Mouse (Mus musculus) liver, embryonic 12.5 days (tissue): ENCODE results near the gene Fcgr1. TPM values are rescaled to one million over a fixed set of nuclear protein-coding genes. Genes with fewer than 3 reads are reported as not detected.
"Not testable (repeated sequence)": the region's sequence is repeated elsewhere in the genome, so short reads cannot be mapped to it uniquely, and the experiment has no call there.

Experiments used
- ATAC-seq: fragments of 200-750 bp; cut with Nextera tagmentation; 2 replicates; pipeline ENCODE4 v1.8.0; 2017; ENCODE audit warnings: moderate number of reproducible peaks, mild to moderate bottlenecking, moderate library complexity
- H3K27ac ChIP-seq: fragments of 300-500 bp; sonication (generic); 2 replicates; pipeline ENCODE4 v1.5.1; 2016; ENCODE audit warnings: mild to moderate bottlenecking
- H3K27me3 ChIP-seq: fragments of 300-500 bp; sonication (generic); replicated peaks from 2 replicates; pipeline ENCODE4 v1.6.1; 2016; ENCODE audit warnings: mild to moderate bottlenecking, moderate library complexity
- H3K36me3 ChIP-seq: fragments of 300-500 bp; sonication (generic); 2 replicates; pipeline ENCODE4 v1.6.1; 2016; ENCODE audit warnings: mild to moderate bottlenecking, moderate library complexity
- H3K4me1 ChIP-seq: fragments of 300-500 bp; sonication (generic); 2 replicates; pipeline ENCODE4 v1.6.1; 2016
- H3K4me2 ChIP-seq: fragments of 300-500 bp; sonication (generic); 2 replicates; pipeline ENCODE4 v1.6.1; 2016; ENCODE audit warnings: mild to moderate bottlenecking, moderate library complexity
- H3K4me3 ChIP-seq: fragments of 300-500 bp; sonication (generic); 2 replicates; pipeline ENCODE4 v1.5.1; 2016; ENCODE audit warnings: mild to moderate bottlenecking, moderate library complexity
- H3K9ac ChIP-seq: fragments of 300-500 bp; sonication (generic); 2 replicates; pipeline ENCODE4 v1.6.1; 2016; ENCODE audit warnings: mild to moderate bottlenecking, moderate library complexity
- H3K9me3 ChIP-seq: fragments of 300-500 bp; sonication (generic); replicated peaks from 2 replicates; pipeline ENCODE4 v1.6.1; 2016; ENCODE audit warnings: mild to moderate bottlenecking, moderate library complexity
- WGBS: fragments of 180-500 bp; shearing (Covaris S2); methylation state at CpG from one replicate; pipeline ENCODE4 v1.1.7; 2016; ENCODE audit not compliant: insufficient replicate concordance; 5-methylcytosine and 5-hydroxymethylcytosine counted together
- polyA plus RNA-seq: library from polyadenylated mRNA; unstranded; fragments of >200 nt; fragmentation: Nextera tagmentation; extraction: Ambion mirVana; gene quantifications from 2 replicates; pipeline ENCODE4 v1.2.1, GENCODE M21; 2016

Fcgr1 gene
- polyA plus RNA-seq, 1 experiment from 2014 or later, result 2.7 TPM

DNA sequence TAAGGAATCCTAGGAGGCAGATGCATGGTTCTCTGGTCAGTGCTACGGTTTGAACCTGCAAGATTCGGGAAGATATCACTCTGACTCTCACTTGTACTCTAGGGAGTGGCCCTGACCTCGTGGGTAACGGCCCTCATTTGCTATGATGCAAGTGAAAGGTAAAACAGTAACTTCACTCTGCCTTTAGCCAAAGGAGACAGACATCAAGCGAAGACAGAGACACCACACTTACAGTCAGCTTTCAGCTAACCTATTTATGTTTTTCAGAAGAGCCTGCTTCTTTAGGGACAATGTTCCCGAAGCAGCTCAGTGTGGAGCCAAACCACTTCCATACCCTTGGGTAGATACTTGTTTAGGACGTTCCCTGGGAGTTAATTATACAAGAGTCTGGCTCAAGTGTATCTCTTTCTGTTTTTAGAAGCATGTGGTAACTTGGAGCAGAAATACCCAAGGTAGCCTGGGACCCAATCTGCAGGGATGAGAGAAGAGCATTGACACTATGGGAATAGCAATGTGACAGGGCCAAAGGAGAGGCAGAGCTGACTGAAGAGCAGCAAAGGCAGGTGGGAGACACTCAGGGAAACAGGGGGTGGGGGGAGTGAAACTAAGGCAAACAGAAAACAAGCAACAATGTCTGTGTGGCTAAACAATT, 49.7 kb downstream of the Fcgr1 start:
- peak overlapping the region; percentile 99 for H3K27ac ChIP-seq
- peak overlapping the region; percentile 81 for H3K4me2 ChIP-seq
- 67% methylated on average over 7 of the region's 7 CpGs for WGBS
- H3K4me1 ChIP-seq, result peaks cover 51% of the 10 kb centered on the region
- H3K9me3 ChIP-seq, result no peaks in the 10 kb centered on the region
- no peaks in the 10 kb centered on the region for H3K27me3 ChIP-seq
- peak overlapping the region; percentile 91 for H3K9ac ChIP-seq
- H3K4me3 ChIP-seq, result peak overlapping the region; percentile 65
- ATAC-seq, result no peak
- H3K36me3 ChIP-seq, result no peaks in the 10 kb centered on the region

- Histone ChIP-seq H3K4me3 (peak overlapping the region; percentile 37; the same call in 1 of the 2 replicates), H3K4me1 (peaks cover 60% of the 10 kb centered on the region)
- WGBS, result 75% methylated on average over 9 of the region's 9 CpGs
These were observed 53.0 kb downstream of the Fcgr1 start for GRCm38 (mm10) chr3:96240799-96241197.

DNA sequence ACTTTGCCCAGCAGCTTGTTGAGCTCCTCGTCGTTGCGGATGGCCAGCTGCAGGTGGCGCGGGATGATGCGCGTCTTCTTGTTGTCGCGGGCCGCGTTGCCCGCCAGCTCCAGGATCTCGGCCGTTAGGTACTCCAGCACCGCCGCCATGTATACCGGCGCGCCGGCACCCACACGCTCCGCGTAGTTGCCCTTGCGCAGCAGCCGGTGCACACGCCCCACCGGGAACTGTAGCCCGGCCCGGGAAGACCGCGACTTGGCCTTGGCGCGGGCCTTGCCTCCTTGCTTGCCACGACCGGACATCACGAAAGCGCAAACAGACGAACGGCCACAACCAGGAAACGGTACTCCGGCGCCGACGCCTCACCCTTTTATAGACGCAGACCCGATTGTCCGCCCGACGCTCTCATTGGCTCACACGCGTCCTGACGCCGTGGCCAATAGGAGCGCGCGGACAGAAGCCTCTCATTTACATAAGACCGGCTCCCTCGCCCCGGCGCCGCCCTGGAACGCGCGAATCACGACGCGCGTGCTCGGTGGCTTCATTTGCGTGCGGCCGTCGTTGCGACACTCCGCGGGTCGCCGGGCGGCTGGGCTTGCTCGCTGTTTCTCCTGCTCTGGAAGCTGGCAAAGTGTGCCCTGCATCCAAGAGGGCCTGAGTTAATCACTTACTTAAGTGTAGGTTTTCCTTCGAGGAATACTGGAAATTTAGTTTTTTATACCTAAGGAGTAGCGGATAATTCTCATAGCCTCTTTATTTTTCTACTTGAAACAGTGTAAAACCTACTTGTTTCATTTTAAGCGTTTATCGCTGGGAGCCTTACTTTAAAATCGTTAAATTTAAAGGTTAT, 53.6 kb downstream of the Fcgr1 start, which contains the start of gene Hist2h2aa2:
Hist2h2aa2 (minus strand) TSS at position 328 of the 850 bp plus-strand sequence.
- H3K36me3 ChIP-seq, H3K9me3 ChIP-seq, H3K27me3 ChIP-seq: not testable (repeated sequence)
- 4% methylated on average over 32 of the region's 85 CpGs for WGBS
- H3K4me2 ChIP-seq, result peak within 1 kb of the TSS; percentile 54
- H3K9ac ChIP-seq, result peak within 1 kb of the TSS; percentile 91
- peak; percentile 71 for ATAC-seq
- H3K4me1 ChIP-seq, result peaks cover 66% of the 10 kb centered on the region
- peak within 1 kb of the TSS; percentile 41 for H3K4me3 ChIP-seq
- peak within 1 kb of the TSS; percentile 91 for H3K27ac ChIP-seq

More at GRCm38 (mm10) chr3:96240799-96241197, 53.0 kb downstream of the Fcgr1 start:
- peak overlapping the region; percentile 89 for H3K27ac ChIP-seq
- H3K27me3 ChIP-seq, result no peaks in the 10 kb centered on the region
- peak overlapping the region; percentile 91 for H3K9ac ChIP-seq
- H3K36me3 ChIP-seq, result no peaks in the 10 kb centered on the region
- H3K4me2 ChIP-seq, result peak overlapping the region; percentile 54
- ATAC-seq, result no peak
- no peaks in the 10 kb centered on the region for H3K9me3 ChIP-seq

GRCm38 (mm10) chr3:96238954-96239793, 54.6 kb downstream of the Fcgr1 start, which contains the start of gene Hist2h3c2:
TSS of gene Hist2h3c2 (minus strand) at chr3:96239127.
- H3K9ac ChIP-seq, result peak within 1 kb of the TSS; percentile 83
- H3K4me1 ChIP-seq, result peaks cover 60% of the 10 kb centered on the region
- not testable (repeated sequence) for H3K27me3 ChIP-seq, H3K9me3 ChIP-seq, H3K36me3 ChIP-seq
- ATAC-seq, result peak; percentile 85
- WGBS, result 0% methylated on average over 19 of the region's 68 CpGs
- H3K4me2 ChIP-seq, result peak within 1 kb of the TSS; percentile 77
- H3K4me3 ChIP-seq, result peak within 1 kb of the TSS; percentile 65
- peak within 1 kb of the TSS; percentile 98 for H3K27ac ChIP-seq

- H3K9ac ChIP-seq, result peak overlapping the region; percentile 83
- H3K4me3 ChIP-seq, result peak overlapping the region; percentile 65
- peak overlapping the region; percentile 77 for H3K4me2 ChIP-seq
- no peaks in the 10 kb centered on the region for H3K27me3 ChIP-seq
- H3K36me3 ChIP-seq, result no peaks in the 10 kb centered on the region
- peaks cover 48% of the 10 kb centered on the region for H3K4me1 ChIP-seq
- H3K27ac ChIP-seq, result peak overlapping the region; percentile 98
- WGBS, result under 1% methylated on average over 12 of the region's 12 CpGs
- no peak for ATAC-seq
- H3K9me3 ChIP-seq, result no peaks in the 10 kb centered on the region
These were observed 55.8 kb downstream of the Fcgr1 start for GRCm38 (mm10) chr3:96237904-96238511.

GRCm38 (mm10) chr3:96237335-96237903, 56.4 kb downstream of the Fcgr1 start:
- H3K4me1 ChIP-seq, result peaks cover 44% of the 10 kb centered on the region
- H3K9ac ChIP-seq, result peak overlapping the region; percentile 83
- no peak for ATAC-seq
- H3K27me3 ChIP-seq, result no peaks in the 10 kb centered on the region
- 24% methylated on average over 7 of the region's 7 CpGs for WGBS
- H3K4me2 ChIP-seq, result peak overlapping the region; percentile 77
- peak overlapping the region; percentile 65 for H3K4me3 ChIP-seq
- no peaks in the 10 kb centered on the region for H3K9me3 ChIP-seq
- no peaks in the 10 kb centered on the region for H3K36me3 ChIP-seq
- peak overlapping the region; percentile 98 for H3K27ac ChIP-seq

DNA sequence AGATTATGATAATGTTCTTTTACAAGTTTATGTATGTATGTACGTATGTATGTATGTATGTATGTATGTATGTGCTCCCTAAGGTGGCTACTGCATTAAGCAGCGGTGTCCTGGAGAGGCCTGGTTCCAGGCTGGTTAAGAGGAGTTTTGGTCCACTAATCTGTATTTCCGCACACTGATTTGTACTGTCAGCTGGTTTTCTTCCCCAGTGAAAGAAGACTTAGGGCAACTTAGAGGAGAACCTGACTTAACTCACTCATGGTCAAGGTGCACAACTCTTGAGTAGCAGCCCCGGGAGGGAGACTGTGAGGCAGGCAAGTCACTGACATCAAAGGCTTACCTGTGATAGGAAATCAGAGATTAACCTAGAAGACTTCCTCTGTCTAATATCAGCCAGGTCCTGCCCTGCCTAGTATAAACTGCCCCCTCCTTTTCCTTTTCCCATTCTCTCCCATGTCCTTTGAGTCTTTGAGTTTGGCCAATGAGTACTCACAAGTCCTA, 56.9 kb downstream of the Fcgr1 start:
- H3K4me2 ChIP-seq, result peak overlapping the region; percentile 77
- peak overlapping the region; percentile 98 for H3K27ac ChIP-seq
- H3K4me3 ChIP-seq, result peak overlapping the region; percentile 65
- no peaks in the 10 kb centered on the region for H3K27me3 ChIP-seq
- no peaks in the 10 kb centered on the region for H3K9me3 ChIP-seq
- H3K9ac ChIP-seq, result peak overlapping the region; percentile 83
- no peak for ATAC-seq
- 73% methylated on average over 4 of the region's 4 CpGs for WGBS
- H3K4me1 ChIP-seq, result peaks cover 40% of the 10 kb centered on the region
- H3K36me3 ChIP-seq, result no peaks in the 10 kb centered on the region

DNA sequence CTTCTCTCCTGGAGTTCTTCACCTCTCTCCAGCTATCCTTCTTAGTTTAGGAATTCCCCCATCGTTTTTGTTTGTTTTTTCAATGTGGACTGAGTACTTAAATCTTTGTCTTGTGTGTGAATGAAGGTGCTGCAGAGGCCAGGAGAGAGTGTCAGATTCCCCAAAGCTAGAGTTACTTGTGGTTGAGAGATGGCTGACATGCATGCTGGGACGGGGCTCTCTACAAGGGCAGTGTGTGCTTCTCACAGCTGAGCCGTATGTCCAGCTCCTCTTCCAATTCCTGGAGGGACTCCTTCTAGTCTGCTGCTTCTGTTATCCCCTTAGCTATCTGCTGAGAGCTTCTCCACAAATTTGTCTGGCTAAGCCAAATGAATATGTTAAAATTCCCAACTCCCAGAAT, 57.9 kb downstream of the Fcgr1 start:
- Histone ChIP-seq H3K4me2 (peak overlapping the region; percentile 77), H3K27ac (peak overlapping the region; percentile 64), H3K36me3 (no peaks in the 10 kb centered on the region), H3K4me1 (peaks cover 35% of the 10 kb centered on the region), H3K27me3 (no peaks in the 10 kb centered on the region), H3K4me3 (peak overlapping the region; percentile 10), H3K9me3 (no peaks in the 10 kb centered on the region), H3K9ac (peak overlapping the region; percentile 83; the same call in 1 of the 2 replicates)
- no peak for ATAC-seq
- 69% methylated on average over 3 of the region's 3 CpGs for WGBS

- no peaks in the 10 kb centered on the region for H3K9me3 ChIP-seq
- H3K4me2 ChIP-seq, result no peak overlapping the region
- no peak overlapping the region for H3K4me3 ChIP-seq
- 58% methylated on average over 2 of the region's 2 CpGs for WGBS
- no peak overlapping the region for H3K27ac ChIP-seq
- H3K9ac ChIP-seq, result 0 out of 2 replicates have a peak overlapping the region, but pooled peaks have one; percentile 0
- no peak for ATAC-seq
- H3K36me3 ChIP-seq, result no peaks in the 10 kb centered on the region
- no peaks in the 10 kb centered on the region for H3K27me3 ChIP-seq
- peaks cover 36% of the 10 kb centered on the region for H3K4me1 ChIP-seq
These were observed 58.9 kb downstream of the Fcgr1 start for GRCm38 (mm10) chr3:96234914-96235313.
